Mouse (Mus musculus): ENCODE measurements around the gene Pglyrp1. TPM values are rescaled to one million over a fixed set of nuclear protein-coding genes. Genes with fewer than 3 reads are reported as not detected.

The Pglyrp1 gene
- polyA plus RNA-seq, 1 experiment: not detected

DNA sequence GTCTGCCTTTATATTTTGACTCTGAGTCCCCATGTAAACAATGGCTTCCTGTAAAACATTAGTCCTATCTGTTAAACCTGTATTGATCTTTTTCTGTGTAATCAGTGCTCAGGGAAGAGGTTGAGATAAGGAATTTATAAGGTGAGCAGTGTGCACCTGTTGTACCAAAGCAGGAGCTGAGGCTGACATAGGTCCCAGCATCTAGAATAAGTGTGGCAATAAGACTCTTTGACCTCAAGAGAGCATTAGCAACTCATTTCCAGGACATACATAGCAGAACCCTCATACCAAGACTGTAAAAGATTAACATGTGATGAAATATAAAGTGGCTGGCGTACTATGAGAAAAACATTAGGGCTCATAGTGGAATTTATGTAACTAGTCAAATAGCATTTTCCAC lies 22.7 kb upstream of the Pglyrp1 start:
- Histone ChIP-seq H3K4me3 (no peak overlapping the region), H3K79me2 (ENCODE audit: control insufficient read depth, insufficient read depth) (no peaks in the 10 kb centered on the region), H3ac (ENCODE audit: control insufficient read depth, insufficient read length) (no peak overlapping the region), H3K27me3 (ENCODE audit: control insufficient read depth, insufficient read depth, insufficient read length) (no peaks in the 10 kb centered on the region), H3K36me3 (ENCODE audit: control insufficient read depth, insufficient read depth) (no peaks in the 10 kb centered on the region), H3K4me2 (ENCODE audit: low read depth) (no peak overlapping the region)
- no peak for TF ChIP-seq TCF12 (IDR thresholded peaks at IDR 0.05; ENCODE audit: insufficient read depth, poor library complexity, severe bottlenecking)
- no peak for TF ChIP-seq MAX (IDR thresholded peaks at IDR 0.05; ENCODE audit: low read depth)
- no peak for TF ChIP-seq REST (IDR thresholded peaks at IDR 0.05; ENCODE audit: insufficient read depth, insufficient read length)
- no peak for TF ChIP-seq POLR2A (IDR thresholded peaks at IDR 0.05; ENCODE audit: insufficient read length, low read depth)
- no peak for TF ChIP-seq MYOG (IDR thresholded peaks at IDR 0.05; ENCODE audit: control insufficient read depth in 1 of 3, insufficient read depth in 1 of 3, insufficient read length in 2 of 3, low read depth in 2 of 3)
- no peak for TF ChIP-seq CEBPB (IDR thresholded peaks at IDR 0.05; ENCODE audit: insufficient read depth, poor library complexity, severe bottlenecking)
- no peak for TF ChIP-seq TCF3 (IDR thresholded peaks at IDR 0.05; ENCODE audit: insufficient read length, low read depth)
- TF ChIP-seq MYOD1 (IDR thresholded peaks at IDR 0.05; ENCODE audit: control insufficient read depth in 1 of 3, insufficient read length in 2 of 3, low read depth in 2 of 3): no peak
- no peak for TF ChIP-seq E2F4 (IDR thresholded peaks at IDR 0.05; ENCODE audit: insufficient read depth)
- TF ChIP-seq SRF (IDR thresholded peaks at IDR 0.05; ENCODE audit: control insufficient read depth, insufficient read length, low read depth): no peak
- no peak for TF ChIP-seq POLR2AphosphoS2 (IDR thresholded peaks at IDR 0.05; ENCODE audit: insufficient read length, low read depth)

DNA sequence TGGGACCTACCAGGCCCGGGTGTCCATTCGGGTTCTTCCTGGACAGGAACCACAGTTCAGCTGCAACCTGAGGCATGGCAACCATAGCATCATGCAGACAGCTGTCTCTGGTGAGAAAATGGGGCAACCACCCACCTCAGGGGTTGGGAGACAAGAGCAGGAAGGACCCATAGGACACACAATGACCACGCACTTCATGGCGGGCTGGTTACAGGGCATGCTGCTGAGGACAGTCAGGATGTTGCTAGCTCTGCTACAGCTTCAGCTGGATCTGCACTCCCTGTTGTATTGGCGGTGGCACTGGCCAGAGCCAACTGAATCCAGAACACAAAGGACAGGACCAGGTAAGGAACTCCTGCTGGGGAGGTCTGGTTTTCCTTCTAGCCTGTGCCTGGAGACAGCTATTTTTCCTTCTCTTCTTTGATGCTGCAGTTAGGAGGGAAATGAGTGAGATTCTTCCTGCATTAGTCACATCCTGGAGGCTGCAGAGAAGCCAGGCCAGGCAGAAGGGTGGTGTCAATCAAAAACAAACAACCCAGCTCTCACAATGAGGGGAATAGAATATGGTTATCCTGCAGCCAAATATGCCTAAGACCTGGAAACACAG lies 12.7 kb upstream of the Pglyrp1 start:
- TF ChIP-seq MYOD1 (IDR thresholded peaks at IDR 0.05; ENCODE audit: control insufficient read depth in 1 of 3, insufficient read length in 2 of 3, low read depth in 2 of 3) (peak in 1 of 3 experiments; percentile 16), MAX (IDR thresholded peaks at IDR 0.05; ENCODE audit: low read depth) (no peak), TCF3 (IDR thresholded peaks at IDR 0.05; ENCODE audit: insufficient read length, low read depth) (no peak)
- Histone ChIP-seq H3K27me3 (ENCODE audit: control insufficient read depth, insufficient read depth, insufficient read length) (no peaks in the 10 kb centered on the region), H3K79me2 (ENCODE audit: control insufficient read depth, insufficient read depth) (no peaks in the 10 kb centered on the region), H3K4me3 (no peak overlapping the region), H3ac (ENCODE audit: control insufficient read depth, insufficient read length) (no peak overlapping the region), H3K36me3 (ENCODE audit: control insufficient read depth, insufficient read depth) (no peaks in the 10 kb centered on the region), H3K4me2 (ENCODE audit: low read depth) (peak overlapping the region; percentile 69)

DNA sequence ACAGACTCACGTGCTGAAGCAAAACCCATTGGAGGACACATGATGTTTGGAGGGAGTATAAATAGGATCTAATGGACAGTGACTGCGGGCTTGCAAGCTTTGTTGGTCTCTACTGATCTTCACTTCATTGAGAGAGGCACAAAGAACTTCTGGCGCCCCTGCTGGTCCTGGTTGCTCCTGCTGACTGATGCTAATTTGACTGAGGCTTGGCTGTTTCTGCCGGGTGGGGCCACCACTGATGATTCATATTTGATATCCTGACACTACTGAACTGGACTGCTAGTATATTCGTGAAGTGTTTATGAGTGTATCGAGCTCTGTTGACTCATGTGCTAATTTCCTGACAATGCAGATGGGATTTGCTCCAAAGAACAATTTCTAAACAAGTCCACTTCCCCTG lies 8.3 kb upstream of the Pglyrp1 start:
- H3K4me3 ChIP-seq: no peak overlapping the region
- no peak for TF ChIP-seq POLR2A (IDR thresholded peaks at IDR 0.05; ENCODE audit: insufficient read length, low read depth)
- TF ChIP-seq CEBPB (IDR thresholded peaks at IDR 0.05; ENCODE audit: insufficient read depth, poor library complexity, severe bottlenecking): no peak
- TF ChIP-seq USF1 (IDR thresholded peaks at IDR 0.05; ENCODE audit: low read depth): no peak
- TF ChIP-seq SRF (IDR thresholded peaks at IDR 0.05; ENCODE audit: control insufficient read depth, insufficient read length, low read depth): no peak
- TF ChIP-seq POLR2AphosphoS2 (IDR thresholded peaks at IDR 0.05; ENCODE audit: insufficient read length, low read depth): no peak
- no peak for TF ChIP-seq MAX (IDR thresholded peaks at IDR 0.05; ENCODE audit: low read depth)

DNA sequence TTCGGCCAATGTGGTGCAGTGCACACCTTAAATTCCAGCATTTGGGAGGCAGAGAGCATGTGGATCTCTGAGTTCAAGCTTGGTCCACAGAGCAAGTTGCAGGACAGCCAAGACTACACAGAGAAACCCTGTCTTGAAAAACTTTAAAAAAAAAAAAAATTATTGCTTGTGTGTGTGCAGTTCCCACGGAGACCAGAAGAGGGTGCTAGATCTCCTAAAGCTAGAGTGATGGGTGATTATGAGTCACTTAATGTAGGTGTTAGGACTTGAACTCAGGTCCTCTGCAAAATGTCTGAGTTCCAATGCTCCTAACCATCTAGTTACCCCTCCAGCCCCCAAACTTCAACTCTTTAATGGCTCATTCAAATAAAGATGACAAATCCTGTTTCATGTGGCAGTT lies 2.6 kb upstream of the Pglyrp1 start:
- TF ChIP-seq TCF12 (IDR thresholded peaks at IDR 0.05; ENCODE audit: insufficient read depth, poor library complexity, severe bottlenecking): no peak
- no peak for TF ChIP-seq MYOD1 (IDR thresholded peaks at IDR 0.05; ENCODE audit: control insufficient read depth in 1 of 3, insufficient read length in 2 of 3, low read depth in 2 of 3)
- TF ChIP-seq USF1 (IDR thresholded peaks at IDR 0.05; ENCODE audit: low read depth): no peak
- no peak for TF ChIP-seq E2F4 (IDR thresholded peaks at IDR 0.05; ENCODE audit: insufficient read depth)
- TF ChIP-seq REST (IDR thresholded peaks at IDR 0.05; ENCODE audit: insufficient read depth, insufficient read length): no peak
- no peak for TF ChIP-seq POLR2AphosphoS2 (IDR thresholded peaks at IDR 0.05; ENCODE audit: insufficient read length, low read depth)
- TF ChIP-seq MYOG (IDR thresholded peaks at IDR 0.05; ENCODE audit: control insufficient read depth in 1 of 3, insufficient read depth in 1 of 3, insufficient read length in 2 of 3, low read depth in 2 of 3): no peak
- no peak for TF ChIP-seq MAX (IDR thresholded peaks at IDR 0.05; ENCODE audit: low read depth)
- TF ChIP-seq SRF (IDR thresholded peaks at IDR 0.05; ENCODE audit: control insufficient read depth, insufficient read length, low read depth): no peak
- no peak for TF ChIP-seq CEBPB (IDR thresholded peaks at IDR 0.05; ENCODE audit: insufficient read depth, poor library complexity, severe bottlenecking)
- TF ChIP-seq TCF3 (IDR thresholded peaks at IDR 0.05; ENCODE audit: insufficient read length, low read depth): no peak
- TF ChIP-seq POLR2A (IDR thresholded peaks at IDR 0.05; ENCODE audit: insufficient read length, low read depth): no peak

More for the DNA sequence above, 8.3 kb upstream of the Pglyrp1 start:
- Histone ChIP-seq H3K79me2 (ENCODE audit: control insufficient read depth, insufficient read depth) (no peaks in the 10 kb centered on the region), H3ac (ENCODE audit: control insufficient read depth, insufficient read length) (no peak overlapping the region), H3K27me3 (ENCODE audit: control insufficient read depth, insufficient read depth, insufficient read length) (no peaks in the 10 kb centered on the region), H3K36me3 (ENCODE audit: control insufficient read depth, insufficient read depth) (no peaks in the 10 kb centered on the region), H3K4me2 (ENCODE audit: low read depth) (no peak overlapping the region)

DNA sequence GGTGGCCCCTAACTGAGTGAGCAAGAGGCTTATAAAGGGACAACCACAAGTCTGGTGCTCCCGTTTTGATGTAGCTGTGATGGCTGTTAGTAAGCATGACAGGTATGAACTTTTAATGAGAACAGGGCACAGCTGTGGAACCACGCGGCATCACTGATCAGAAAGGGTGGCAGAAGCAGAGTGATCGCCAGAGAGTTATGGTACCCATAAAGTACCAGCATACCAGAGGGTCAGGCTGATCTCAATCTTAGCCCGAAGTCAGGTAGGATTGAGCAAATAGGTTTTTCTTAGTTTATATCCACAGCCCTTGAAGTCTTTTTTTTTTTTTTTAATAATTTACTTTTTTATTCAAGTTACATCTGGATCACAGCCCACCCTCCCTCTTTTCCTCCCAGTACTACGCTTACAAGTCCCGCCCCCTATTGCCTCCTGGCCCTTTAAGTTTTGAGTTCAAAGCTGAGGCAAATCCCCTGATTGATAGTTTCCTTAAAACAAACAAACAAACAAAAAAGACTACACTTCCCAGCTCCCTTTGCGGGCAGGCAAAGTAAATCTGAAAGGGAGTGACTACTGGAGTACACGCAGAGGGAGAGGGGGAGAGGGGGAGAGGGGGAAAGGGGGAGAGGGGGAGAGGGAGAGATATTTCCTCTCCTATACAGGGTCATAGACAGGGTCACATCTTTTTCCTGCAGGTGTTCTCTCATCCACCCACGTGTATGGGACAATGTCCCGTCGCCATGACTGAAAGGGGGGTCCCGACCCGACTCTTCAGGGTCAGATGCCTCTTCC lies 1.1 kb downstream of the Pglyrp1 start:
- Histone ChIP-seq H3K36me3 (ENCODE audit: control insufficient read depth, insufficient read depth) (no peaks in the 10 kb centered on the region), H3K79me2 (ENCODE audit: control insufficient read depth, insufficient read depth) (no peaks in the 10 kb centered on the region), H3K4me2 (ENCODE audit: low read depth) (no peak overlapping the region), H3ac (ENCODE audit: control insufficient read depth, insufficient read length) (no peak overlapping the region), H3K27me3 (ENCODE audit: control insufficient read depth, insufficient read depth, insufficient read length) (no peaks in the 10 kb centered on the region), H3K4me3 (no peak overlapping the region)
- no peak for TF ChIP-seq TCF3 (IDR thresholded peaks at IDR 0.05; ENCODE audit: insufficient read length, low read depth)
- TF ChIP-seq CEBPB (IDR thresholded peaks at IDR 0.05; ENCODE audit: insufficient read depth, poor library complexity, severe bottlenecking): no peak
- no peak for TF ChIP-seq POLR2A (IDR thresholded peaks at IDR 0.05; ENCODE audit: insufficient read length, low read depth)
- no peak for TF ChIP-seq MAX (IDR thresholded peaks at IDR 0.05; ENCODE audit: low read depth)
- TF ChIP-seq MYOG (IDR thresholded peaks at IDR 0.05; ENCODE audit: control insufficient read depth in 1 of 3, insufficient read depth in 1 of 3, insufficient read length in 2 of 3, low read depth in 2 of 3): no peak
- TF ChIP-seq USF1 (IDR thresholded peaks at IDR 0.05; ENCODE audit: low read depth): no peak
- no peak for TF ChIP-seq TCF12 (IDR thresholded peaks at IDR 0.05; ENCODE audit: insufficient read depth, poor library complexity, severe bottlenecking)

More for the DNA sequence above, 2.6 kb upstream of the Pglyrp1 start:
- H3K4me2 ChIP-seq (ENCODE audit: low read depth): no peak overlapping the region
- no peaks in the 10 kb centered on the region for H3K79me2 ChIP-seq (ENCODE audit: control insufficient read depth, insufficient read depth)
- H3K27me3 ChIP-seq (ENCODE audit: control insufficient read depth, insufficient read depth, insufficient read length): no peaks in the 10 kb centered on the region
- no peak overlapping the region for H3K4me3 ChIP-seq
- H3ac ChIP-seq (ENCODE audit: control insufficient read depth, insufficient read length): no peak overlapping the region
- no peaks in the 10 kb centered on the region for H3K36me3 ChIP-seq (ENCODE audit: control insufficient read depth, insufficient read depth)

Data from myocyte (in vitro differentiated cells).